Mouse (Mus musculus): ENCODE measurements around the gene Camsap3. TPM values are rescaled to one million over a fixed set of nuclear protein-coding genes. Genes with fewer than 3 reads are reported as not detected.
"Not testable (repeated sequence)": the region's sequence is repeated elsewhere in the genome, so short reads cannot be mapped to it uniquely, and the experiment has no call there.

Camsap3 gene
- total RNA-seq (2022), result 10 to 100 TPM in 2 of 4 experiments, 1 to 10 TPM in 2; 4.7 to 15.5 (median 10.0) TPM

DNA sequence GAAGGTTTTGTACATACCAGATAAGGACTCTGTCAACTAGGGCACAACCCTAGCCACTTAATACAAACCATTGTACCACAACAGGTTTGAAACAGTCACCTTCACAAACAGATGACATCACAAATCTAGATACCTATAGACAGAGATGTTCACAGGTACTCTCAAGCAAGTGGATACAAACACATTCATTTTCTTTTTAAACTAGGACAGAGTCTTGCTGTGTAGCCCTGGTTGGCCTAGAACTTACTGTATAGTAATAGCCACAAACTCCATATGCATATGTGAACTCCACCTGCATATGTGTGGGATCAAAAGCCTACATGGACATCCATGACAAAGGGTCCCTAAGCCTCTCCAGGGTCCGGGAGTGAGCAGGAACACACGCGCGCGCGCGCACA, at the start of gene Camsap3:
TSS of gene Camsap3 (plus strand) at position 301 of the 398 bp plus-strand sequence.
- DNase-seq, result no peak

DNA sequence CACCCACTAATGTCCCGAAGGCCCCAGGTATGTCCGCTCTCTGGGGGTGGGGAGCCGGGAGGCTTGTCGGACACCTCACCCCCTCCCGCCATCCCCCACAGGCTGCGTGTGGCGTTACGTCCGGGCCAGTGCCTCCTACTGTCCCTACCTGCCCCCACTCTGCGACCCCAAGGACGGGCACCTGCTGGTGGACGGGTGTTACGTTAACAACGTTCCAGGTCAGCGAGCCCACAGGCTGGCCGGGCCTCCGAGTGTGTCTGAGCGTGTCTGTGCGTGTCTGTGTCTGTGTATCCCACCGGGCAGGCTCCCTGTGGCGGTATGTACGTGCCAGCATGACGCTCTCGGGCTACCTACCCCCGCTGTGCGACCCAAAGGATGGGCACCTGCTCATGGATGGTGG, 49.4 kb upstream of the Camsap3 start:
- DNase-seq, result no peak

DNA sequence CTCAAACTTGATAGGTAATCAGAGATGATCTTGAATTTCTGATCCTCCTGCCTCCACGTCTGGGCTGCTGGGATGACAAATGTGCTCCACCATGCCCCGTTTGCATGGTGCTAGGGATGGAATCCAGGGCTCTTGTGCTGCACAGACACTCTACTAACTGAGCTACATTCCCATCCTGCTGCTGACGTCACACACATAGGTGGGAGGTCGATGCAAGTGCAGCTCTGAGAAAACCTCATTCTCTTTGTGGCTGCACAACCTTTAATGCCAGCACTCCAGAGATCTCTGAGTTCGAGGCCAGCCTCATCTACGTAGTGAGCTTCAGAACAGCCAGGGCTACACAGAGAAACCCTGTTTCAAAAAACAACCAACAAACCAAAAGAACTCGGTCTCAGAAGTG, 47.9 kb upstream of the Camsap3 start:
- no peak for DNase-seq

DNA sequence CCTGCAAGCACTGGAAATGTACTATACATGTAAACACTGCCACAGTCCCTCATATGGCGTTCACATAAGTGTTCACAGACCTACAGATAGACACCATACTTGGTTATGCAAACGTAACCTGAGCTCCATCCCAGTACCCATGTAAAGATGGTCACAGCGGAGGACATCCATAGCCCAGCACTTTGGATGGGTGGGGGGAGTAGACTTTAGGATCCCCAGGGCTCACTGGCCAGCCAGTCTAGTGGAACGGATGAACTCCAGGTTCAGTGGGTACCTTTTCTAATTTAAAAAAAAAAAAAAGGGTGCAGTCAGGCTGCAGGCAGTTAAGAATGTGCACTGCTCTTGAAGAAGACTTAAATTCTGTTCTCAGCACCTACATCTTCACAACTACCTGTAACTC, 47.0 kb upstream of the Camsap3 start:
- no peak for DNase-seq

DNA sequence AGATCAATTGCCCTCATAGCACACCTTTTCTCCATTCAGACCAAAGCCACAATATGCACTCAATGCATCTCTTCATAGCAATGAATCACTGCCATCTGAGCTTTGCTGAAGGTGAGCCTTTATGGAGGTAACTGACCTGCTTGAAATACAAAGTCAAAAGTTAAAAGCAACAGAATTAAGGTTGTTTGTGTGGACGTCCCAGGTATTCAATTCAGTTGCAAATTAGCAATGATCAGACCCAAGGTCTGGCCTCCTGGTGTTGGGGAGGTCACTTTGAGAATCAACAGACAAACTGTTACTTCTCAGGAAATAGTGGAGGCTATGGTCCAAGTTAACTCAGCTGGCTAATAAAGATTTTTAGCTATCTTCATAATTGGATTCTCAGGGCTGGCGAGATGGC, 40.6 kb upstream of the Camsap3 start:
- DNase-seq, result no peak

DNA sequence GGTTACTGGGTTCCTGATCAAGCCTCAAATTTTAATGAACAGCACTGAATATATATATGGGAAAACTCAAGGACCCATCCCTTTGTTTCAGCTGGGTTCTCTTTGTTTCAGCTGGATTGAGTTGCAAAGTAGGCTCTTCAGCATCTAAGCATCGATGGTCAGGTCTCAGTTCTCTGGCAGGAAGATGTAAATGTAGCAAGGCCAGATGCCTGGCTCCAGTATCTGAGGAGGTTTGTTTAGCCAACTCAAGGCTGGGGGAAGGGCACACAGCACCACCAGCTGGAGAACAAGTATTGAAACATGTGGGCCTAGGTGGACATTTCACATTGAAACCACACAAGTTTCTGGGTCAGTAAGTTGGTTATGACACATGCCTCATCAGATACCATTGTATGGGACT, 34.9 kb upstream of the Camsap3 start:
- DNase-seq, result no peak

DNA sequence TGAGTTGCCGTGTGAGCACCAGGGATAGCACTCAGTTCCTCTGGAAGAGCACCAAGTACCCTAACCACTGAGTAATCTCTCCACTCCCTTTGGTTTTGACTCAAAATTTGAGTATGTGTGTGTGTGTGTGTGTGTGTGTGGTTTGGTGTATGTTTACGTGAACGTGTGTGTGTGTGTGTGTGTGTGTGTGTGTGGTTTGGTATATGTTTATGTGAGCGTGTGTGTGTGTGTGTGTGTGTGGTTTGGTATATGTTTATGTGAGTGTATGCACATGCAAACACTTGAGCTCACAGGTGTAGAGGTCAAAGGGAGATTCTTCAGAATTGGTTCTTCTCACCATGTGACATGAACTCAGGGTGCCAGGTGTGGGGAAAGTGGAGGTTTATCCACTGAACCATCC, 31.0 kb upstream of the Camsap3 start:
- no peak for DNase-seq

DNA sequence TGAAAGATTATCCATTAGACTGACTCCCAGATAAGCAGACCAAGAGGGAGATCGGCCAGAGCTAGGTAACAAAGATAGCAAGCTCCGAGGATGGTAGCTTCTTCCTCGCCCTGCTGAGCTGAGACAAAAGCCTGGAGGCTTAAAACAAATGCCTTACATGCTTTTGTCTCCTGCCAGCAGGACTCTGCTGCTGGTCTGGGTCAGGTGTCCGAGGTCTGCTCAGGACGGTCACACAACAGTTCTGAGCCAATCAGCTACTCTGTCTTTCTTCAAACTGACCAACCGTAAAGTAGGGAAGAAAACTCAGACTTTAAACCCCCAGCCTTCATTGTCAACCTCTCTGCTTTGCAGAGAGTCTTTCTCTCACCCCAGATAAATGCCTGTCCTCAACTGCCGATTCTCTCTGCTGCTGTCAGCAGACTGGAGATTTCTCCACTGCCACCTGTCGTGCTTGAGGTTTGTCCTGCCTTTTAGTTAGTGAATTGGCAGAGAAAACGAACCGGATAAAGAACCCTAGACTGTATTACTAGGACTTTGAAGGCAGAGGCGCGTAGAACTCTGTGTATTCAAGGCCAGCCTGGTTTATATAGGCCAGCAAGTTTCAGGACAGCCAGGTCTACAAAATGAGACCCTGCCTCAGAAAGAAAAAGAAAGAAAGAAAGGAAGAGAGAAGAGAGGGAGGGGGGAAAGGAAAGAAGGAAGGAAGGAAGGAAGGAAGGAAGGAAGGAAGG, 19.3 kb upstream of the Camsap3 start, which contains the start of gene C330021F23Rik:
TSS of gene C330021F23Rik (plus strand) at position 350 of the 731 bp plus-strand sequence.
- no peak for DNase-seq

DNA sequence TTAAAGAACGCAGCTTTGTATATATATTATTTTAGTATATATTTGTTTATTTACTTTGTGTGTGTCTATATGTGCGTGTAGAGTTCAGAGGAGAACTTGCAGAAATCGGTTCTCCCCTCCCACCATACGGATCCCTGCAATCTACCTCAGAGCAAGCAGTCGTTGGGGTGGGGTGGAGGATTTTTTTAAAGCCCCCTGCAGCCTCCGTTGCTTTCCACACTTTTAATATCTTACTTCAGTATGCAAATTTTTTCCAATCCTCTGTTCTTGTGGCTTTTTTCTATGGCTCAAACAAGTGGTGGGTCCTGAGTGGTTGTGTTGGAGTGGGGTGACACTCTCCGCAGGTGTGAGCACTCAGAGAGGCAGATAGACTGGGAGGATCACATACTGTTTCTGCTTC, 18.7 kb upstream of the Camsap3 start:
- no peak for DNase-seq

DNA sequence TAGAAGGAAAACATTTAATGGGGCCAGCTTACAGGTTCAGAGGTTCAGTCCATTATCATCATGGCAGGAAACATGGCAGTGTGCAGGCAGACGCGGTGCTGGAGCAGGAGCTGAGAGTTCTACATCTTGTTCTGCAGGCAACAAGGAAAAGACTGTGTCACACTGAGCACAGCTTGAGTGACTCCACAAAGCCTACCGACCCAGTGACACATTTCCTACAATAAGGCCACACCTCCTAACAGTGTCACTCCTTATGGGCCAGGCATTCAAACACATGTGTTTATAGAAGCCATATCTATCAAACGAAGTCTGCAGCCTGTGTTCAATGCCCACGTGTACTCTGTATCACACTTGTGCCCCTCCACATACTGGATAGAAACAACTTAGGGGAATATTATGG, 17.3 kb upstream of the Camsap3 start:
- DNase-seq, result no peak

DNA sequence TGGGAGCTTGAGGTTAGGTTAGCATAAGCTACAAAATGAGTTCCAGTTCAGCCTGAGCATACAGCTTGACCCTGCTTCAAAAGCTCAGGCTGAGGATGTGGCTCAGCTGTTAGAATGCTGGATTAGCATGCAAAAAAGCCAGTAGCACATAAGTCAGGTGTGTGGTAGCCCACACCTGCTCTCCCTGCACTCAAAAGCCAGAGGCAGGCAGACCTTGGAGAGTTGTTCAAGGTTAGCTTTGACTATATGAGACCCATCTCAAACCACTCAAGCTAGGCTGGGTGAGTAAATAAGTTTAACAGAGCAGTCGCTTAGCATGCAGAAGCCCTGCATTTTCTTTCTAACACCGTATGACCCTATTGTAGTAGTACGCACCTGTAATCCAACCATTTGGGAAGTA, 12.5 kb upstream of the Camsap3 start:
- DNase-seq, result no peak

DNA sequence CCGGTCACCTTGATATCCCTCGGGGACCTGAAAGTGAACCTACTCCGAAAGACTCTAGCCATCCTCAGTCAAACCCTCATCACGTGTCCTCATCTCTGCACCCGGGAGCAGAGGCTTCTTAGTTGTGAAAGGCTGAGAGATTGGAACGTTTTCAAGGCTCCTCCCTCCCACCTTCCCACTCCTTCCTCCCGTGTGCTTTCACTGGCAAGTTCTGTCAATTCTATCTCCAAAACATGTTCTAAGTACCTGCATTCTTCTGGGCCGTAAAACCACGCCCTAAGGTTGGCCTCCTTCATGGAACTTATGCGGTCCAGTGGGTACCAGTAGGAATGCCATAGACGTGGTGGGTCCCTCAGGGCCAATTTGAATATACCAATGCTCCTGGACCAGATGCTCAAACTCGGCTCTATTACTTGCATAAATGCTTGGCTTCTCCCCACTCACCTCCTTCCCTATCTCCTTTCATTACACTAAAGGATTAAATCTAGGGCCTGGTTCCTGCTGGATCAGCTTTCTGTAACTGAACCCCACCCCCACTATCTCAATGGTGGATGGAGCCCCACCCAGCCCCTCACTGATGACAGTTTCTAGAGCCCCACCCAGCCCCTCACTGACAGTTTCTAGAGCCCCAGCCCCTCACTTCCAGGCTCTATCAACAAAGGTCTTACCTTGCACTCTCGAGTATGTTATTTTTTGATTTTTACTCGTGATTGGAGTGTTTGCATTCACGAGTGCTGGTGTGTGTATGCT, 10.7 kb upstream of the Camsap3 start:
- no peak for DNase-seq

DNA sequence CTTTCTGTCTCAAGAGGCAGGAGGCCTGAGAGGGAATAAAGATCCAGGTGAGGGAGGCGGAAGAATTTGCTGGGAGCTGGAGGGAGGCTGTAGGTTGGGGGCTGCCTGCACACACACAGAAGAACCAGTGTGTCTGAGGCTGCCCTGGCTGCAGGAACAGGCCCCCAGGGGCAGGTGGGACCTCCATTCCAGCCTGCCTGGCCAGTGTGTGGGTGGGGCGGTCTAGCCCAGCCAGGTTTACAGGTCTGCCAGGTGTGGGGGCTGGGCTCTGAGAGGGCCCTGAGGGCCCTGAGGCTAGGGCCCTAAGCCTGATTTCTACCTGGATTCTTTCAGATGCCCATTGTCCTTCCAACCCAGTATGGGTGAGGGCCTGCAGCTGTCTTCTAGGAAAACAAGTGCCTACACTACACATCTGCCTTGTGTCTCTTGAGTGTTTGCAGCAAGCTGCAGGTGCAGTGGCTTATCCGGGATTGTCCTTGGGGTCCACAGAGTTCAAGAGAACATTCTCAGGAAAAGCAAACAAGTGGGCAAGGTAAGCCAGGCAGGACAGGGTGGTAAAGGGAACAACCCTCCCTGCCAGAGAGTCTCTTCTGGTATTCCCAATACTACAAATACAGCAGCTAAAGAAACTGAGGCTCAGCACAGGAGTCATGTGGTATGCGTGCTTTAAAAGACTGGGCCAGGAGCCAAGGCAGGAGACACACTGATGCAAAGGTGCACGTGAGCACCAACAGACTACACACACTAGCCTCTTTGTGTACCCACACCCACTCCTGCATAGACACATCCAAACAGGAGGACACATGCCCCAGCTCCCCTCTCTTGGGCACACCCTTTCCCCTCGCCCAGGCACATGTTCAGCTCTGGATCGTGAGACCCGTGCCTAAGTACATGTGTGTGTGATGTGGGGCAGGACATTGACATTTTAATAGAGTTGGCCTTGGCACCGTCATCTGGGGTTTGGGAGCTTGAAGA, 7.4 kb upstream of the Camsap3 start:
- DNase-seq, result no peak

DNA sequence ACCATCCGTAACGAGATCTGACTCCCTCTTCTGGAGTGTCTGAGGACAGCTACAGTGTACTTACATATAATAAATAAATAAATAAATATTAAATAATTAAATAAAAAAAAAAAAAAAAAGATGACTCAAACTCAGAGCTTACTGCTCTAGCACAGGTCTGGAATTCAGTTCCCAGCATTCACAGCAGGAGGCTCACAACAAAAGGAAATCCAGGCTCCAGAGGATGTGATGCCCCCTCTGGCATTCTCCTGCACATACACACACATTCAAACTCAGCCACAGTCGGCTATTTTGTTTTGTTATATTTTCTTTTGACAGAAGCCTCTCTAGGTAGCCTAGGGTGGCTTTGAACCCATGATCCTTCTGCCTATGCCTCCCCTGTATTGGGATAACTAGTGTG, 5.1 kb upstream of the Camsap3 start:
- not testable (repeated sequence) for DNase-seq

DNA sequence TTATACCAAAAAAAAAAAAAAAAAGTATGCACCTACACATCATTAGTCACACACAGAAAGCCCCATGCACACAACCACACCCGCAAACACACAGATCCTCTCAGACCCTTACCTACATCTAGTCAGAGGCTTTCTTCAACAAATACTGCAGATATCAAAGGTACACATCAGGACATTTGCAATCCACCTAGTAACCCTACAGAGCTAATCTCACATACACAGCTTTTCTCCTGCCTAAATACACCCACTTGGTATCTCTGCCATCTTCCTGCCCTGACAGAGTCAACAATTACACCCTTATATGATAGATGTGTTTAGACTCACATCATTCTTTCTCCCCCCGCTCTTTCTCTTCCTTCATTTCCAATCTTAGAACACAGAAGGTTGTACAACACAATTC, 641 bp upstream of the Camsap3 start:
- DNase-seq, result no peak

DNA sequence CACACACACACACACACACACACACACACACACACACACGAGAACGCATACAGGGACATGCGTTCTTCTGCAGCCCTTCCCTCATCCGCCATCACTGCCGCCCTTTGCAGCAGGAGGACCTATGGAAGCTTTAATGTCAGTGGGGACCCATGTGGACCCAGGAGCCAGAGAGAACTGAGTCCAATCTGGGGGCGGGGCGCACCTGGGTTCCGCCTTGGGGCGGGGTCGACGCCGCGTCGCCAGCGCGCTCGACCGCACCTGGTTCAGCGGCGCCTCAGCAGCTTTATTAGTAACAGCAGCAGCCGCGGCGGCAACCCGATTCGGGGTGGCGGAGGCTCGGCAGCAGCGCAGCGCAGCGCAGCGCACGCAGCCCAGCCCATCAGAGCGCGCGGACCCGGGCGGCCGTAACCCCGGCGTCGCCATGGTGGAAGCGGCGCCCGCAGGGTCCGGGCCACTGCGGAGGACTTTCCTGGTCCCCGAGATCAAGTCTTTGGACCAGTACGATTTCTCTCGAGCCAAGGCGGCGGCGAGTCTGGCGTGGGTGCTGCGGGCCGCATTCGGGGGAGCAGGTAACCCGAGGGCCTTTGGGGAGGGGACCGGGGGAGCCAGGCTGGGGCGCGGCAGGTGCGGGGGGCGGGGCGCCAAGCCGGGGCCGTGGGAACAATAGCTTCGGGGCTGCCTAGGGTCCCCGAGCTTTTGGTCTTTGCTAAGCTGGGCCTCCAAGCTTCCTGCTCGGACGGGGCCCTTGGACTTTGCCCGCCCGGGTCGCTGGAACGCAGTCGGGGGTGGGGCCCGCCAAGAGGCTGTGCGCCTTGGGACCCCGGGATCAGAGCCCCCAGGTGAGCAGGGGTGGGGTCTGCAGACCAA, 531 bp downstream of the Camsap3 start:
- DNase-seq, result no peak

DNA sequence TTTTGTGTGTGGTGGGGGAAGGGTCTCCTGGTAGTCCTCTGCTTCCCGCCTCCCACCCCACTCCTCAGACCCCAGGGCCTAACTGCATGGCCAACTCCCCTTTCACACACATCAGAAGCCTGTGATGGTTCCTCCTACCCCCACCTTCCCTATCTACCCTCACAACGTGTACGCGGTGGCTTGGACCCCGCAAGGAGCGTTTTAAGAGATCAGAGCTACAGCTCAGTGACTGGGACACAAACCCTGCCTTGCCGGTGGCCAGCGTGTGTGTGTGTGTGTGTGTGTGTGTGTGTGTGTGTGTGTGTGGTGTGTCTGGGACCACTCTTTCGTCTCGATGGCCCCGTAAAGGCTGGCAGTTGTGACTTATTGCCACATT, 1.2 kb downstream of the Camsap3 start:
- no peak for DNase-seq

DNA sequence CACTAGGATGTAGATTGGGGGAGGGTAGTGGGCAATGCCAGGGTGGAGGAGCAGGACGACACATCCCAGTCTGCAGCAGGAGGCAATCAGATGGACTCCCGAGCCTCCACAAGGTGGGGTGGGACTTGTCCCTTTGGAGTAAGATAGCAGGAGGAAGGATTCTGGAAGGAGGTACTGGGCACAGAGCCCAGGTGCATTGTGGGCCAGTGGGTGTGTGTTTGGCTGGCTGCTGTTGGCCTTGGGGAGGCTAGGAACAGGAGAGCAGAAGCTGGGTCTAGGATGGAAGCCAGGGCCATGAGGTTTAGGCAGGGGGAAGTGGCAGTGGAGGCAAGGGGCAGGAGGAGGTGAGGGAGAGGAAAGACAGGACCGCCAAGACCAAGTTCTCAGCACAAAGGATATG, 6.4 kb downstream of the Camsap3 start:
- DNase-seq, result no peak

DNA sequence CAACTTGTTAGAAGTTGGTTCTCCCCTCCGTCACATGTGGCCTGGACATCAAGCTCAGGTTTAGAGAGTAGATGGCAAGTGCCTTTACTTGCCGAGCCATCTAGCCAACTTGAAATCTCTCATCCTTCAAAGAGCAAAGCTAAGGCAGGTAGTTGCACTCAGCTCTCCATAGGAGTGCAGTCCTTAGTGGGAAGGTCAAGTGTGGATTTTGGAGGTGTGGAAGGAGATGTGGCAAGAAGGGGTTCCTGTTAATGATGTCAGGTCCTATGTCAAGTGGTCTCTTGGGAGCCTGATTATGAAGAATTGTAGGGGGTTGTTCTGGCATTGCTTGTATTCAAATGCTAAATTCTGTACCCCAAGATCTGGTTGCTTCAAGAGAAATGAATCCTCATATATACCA, 7.4 kb downstream of the Camsap3 start:
- no peak for DNase-seq

DNA sequence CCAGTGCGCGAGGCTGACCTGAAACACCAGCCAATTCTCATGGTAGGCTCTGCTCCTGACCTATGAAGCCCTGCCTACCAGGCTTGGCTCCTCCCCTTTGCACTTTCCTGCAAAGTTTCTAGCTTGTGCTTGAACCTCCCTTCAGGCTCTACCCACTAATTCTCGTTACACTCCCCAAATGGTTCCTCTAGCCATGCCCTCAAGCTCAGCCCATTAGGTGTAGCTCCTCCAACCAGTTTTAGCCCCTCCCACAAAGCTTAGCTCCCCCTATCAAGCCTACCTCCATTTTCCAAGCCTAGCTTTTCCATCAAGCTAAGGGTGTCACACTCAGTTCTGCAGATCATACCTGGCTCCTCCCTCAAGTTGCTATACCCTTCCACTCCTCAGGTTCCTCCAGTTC, 11.0 kb downstream of the Camsap3 start:
- DNase-seq, result no peak

DNA sequence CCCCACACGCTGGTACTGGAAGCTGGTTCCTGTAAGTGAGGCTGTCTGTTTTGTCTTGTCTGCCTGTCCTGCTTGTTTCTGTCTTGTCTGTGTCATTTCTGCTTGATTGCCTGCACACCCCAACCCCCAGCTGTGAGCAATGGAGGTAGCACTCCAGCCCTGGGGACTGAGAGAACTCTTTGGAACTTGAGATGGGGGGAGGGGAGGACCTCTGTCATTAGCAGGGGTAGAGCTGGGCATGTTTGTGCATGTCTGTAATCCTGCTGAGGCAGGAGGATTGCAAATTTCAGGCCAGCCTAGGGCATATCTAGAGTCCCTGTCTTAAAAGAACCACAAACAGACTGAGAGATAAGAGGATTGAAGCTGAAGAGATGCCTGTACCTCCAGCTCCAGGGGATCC, 12.1 kb downstream of the Camsap3 start:
- DNase-seq, result no peak

DNA sequence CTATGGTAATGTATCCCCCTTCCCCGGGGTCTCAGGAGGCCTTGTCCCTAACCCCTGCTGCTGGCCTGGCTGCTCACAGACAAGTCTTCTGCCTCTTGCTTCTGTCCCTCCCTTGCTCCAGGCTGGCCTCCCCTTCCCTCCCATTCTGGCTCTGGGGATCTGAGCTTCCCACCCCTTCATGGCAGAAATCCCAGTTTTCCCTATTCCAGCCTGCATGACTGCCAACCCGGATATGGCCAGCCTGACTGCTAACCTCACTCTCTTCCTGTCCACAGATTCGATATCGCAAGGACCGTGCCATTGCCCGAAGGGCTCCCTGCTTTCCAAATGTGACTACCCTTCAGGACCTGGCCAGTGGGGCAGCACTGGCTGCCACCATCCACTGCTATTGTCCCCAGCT, 13.3 kb downstream of the Camsap3 start:
- no peak for DNase-seq
